Mouse (Mus musculus): ENCODE results near the gene Dpm3.

GRCm38 (mm10) chr3:89228836-89229235 is 30.3 kb upstream of the Dpm3 start, which contains the start of gene Muc1:
- no peak for TF ChIP-seq CTCF (IDR thresholded peaks at IDR 0.05; ENCODE audit: low read depth, low read length)
- TF ChIP-seq TAL1 (conservative IDR thresholded peaks at IDR 0.05; ENCODE audit: low read depth, low read length): no peak
- no peak for TF ChIP-seq GATA2 (IDR thresholded peaks at IDR 0.05; ENCODE audit: borderline replicate concordance, low read depth, low read length)
- TF ChIP-seq GATA1 (IDR thresholded peaks at IDR 0.05; ENCODE audit: borderline replicate concordance, low read length): no peak
